Mouse (Mus musculus): ENCODE data around the gene Cops9.

Cops9 gene

GRCm38 (mm10) chr1:92596019-92596418 is 45.8 kb downstream of the Cops9 start:
- no peak for DNase-seq (ENCODE audit: low read depth, low spot score)

- DNase-seq (ENCODE audit: low read depth, low spot score) = no peak
Measured at GRCm38 (mm10) chr1:92594111-92594510, 47.7 kb downstream of the Cops9 start, which contains the start of gene Olfr1411. Olfr1411 (plus strand) TSS chr1:92594411.

Data from CD4-positive helper T cell, adult 2 months (primary cell).